Mouse (Mus musculus): ENCODE results near the gene Gm17387. TPM values are rescaled to one million over a fixed set of nuclear protein-coding genes. Genes with fewer than 3 reads are reported as not detected.
A peak's percentile ranks its signal among the peaks of the same experiment; 100 is the strongest.

Gene Gm17387
- total RNA-seq, 2 experiments from 2014 or later = not detected

- peak; percentile 53 to 80 for DNase-seq (ENCODE audit: low spot score in 2 of 2)
Observed at GRCm38 (mm10) chr7:141047581-141048225, 18.8 kb downstream of the Gm17387 start.

GRCm38 (mm10) chr7:141048226-141049218 is 19.6 kb downstream of the Gm17387 start:
- DNase-seq (ENCODE audit: low spot score in 2 of 2) = peak; percentile 88 to 93

DNA sequence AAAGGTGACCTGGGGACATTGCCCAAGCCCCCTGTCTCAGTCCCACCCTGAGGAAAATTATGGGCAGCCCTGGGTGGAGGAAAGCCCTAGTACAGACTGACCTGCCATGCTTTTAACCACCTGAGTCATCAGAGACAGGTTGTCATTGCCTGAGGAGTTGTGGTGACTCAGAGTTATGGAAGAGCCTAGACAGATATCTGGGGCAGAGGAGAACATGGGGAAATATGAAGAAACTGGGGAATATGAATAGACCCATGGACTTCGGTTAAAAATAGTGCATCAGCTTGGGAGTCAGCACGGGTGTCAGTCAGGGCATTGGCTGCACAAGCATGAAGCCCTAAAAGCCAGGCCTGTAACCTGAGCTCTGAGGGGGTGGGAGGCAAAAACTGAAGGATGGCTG is 20.4 kb downstream of the Gm17387 start:
- DNase-seq (ENCODE audit: low spot score in 2 of 2) = no peak

GRCm38 (mm10) chr7:141051060-141051685 is 22.2 kb downstream of the Gm17387 start:
- DNase-seq (ENCODE audit: low spot score in 2 of 2) = no peak

GRCm38 (mm10) chr7:141052016-141052415 is 23.1 kb downstream of the Gm17387 start:
- DNase-seq (ENCODE audit: low spot score in 2 of 2) = no peak

DNA sequence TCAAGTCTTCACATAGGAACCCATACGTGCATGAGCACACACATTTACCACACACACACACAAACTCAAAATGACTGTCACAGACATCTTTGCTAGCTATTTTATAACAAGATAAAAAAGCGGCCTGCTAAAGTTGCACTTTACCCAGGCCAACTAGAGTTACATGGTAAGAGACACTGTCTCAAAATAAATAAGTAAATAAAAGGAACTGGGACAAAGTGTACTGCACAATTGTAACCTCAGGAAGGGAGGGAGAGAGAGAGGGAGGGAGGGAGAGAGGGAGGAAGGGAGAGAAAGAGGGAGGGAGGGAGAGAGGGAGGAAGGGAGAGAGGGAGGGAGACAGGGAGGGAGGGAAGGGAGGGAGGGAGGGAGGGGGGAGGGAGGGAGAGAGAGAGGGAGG is 23.5 kb downstream of the Gm17387 start:
- DNase-seq (ENCODE audit: low spot score in 2 of 2) = no peak

- DNase-seq (ENCODE audit: low spot score in 2 of 2) = no peak
Observed at GRCm38 (mm10) chr7:141055785-141056184, 26.9 kb downstream of the Gm17387 start.

DNA sequence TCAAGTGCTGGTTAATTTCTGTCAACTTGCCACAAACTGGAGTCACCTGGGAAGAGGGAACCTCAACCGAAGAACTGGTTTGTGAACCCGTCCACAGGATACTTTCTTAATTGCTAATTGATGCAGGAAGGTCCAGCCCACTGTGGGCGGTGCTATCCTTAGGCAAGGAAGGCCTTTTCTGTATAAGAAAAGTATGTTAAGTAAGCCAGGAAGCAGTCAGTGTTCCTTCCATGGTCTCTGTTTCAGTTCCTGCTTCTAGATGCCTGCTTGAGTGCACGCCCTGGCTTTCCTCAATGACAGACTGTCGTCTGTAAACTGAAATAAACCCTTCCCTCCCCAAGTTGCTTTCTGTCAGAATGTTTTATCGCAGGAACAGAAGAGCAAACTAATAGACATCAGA is 28.0 kb downstream of the Gm17387 start:
- DNase-seq (ENCODE audit: low spot score in 2 of 2) = no peak

- DNase-seq (ENCODE audit: low spot score in 2 of 2) = no peak
Observed at GRCm38 (mm10) chr7:141057541-141057940, 28.6 kb downstream of the Gm17387 start.

DNA sequence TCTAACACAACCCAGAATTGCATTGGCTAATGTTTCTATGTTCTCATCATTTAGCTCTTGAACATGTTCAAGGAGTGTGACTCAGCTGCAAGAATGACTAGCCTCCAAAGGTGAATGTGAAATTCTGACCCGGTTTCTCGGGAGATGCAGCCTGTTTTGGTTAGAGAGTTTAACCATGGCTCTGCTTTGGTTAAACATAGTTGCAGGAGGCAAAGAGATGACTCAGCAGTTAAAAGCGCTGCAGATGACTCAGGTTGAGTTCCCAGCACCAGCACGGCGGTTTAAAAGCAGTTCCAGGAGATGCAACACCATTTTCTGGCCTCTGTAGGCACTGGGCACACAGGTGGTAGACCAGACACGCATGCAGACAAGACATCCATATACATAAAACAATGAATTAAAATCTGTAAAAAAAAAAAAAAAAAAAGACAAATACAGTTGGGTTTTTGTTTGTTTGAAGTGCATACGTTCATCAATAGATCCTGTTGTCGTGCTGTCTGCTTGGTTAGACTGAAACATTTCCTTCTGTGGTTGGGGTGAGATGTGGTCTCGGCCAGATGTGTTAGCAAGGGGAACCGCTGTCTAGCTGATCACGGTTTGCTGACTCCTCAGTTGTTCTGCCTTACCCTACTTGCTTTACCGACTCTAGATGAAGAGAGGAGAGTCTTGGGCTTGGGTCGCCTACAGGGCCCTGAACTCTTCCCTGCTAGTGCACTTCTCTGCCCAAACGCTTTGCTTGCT is 29.8 kb downstream of the Gm17387 start:
- DNase-seq (ENCODE audit: low spot score in 2 of 2) = no peak

GRCm38 (mm10) chr7:141059929-141060328 is 31.0 kb downstream of the Gm17387 start:
- DNase-seq (ENCODE audit: low spot score in 2 of 2) = no peak

- DNase-seq (ENCODE audit: low spot score in 2 of 2) = peak in 1 of 2 experiments; percentile 52
Observed at GRCm38 (mm10) chr7:141060426-141061242, 31.7 kb downstream of the Gm17387 start, which contains the start of gene B4galnt4. Gene B4galnt4, plus strand, starts transcription at chr7:141061104.

GRCm38 (mm10) chr7:141061269-141061692 is 32.4 kb downstream of the Gm17387 start:
- no peak for DNase-seq (ENCODE audit: low spot score in 2 of 2)

GRCm38 (mm10) chr7:141062525-141062924 is 33.6 kb downstream of the Gm17387 start:
- DNase-seq (ENCODE audit: low spot score in 2 of 2) = no peak

DNA sequence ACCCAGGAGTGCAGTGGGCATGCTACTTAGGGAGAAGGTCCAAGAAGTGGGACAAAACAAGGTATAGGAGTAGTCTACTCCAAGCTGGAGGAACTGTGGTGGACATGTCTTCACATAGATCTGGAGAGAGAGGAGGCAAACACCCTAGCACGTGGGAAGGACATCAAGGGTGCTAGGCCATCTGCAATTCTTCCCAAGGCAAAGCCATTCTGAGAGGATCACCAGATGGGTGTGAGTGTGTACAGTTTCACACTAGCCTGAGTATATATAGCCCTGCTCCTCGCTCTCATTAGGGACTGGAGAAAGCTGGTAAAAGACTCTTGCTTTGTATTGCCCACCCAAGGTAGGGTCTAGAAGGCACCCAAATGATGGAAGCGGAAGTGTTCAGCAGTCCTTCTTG is 34.4 kb downstream of the Gm17387 start:
- no peak for DNase-seq (ENCODE audit: low spot score in 2 of 2)

GRCm38 (mm10) chr7:141064175-141064574 is 35.2 kb downstream of the Gm17387 start:
- DNase-seq (ENCODE audit: low spot score in 2 of 2) = no peak

DNA sequence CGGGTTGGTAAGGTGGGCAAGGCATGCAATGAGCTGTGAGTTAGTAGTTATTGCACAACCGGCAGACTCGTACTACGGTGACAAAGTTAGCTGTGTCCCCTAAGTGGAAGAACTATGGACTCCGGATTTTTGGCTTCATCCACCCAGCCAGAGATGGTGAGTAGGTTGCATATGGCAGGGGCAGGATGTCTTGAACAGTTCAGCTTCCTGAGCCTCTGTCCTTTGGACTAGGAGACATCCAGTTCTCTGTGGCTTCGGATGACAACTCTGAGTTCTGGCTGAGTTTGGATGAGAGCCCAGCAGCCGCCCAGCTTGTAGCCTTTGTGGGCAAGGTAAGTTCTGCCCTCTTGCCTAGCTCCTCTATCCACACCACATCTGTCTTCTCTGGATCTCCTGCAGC is 35.6 kb downstream of the Gm17387 start:
- no peak for DNase-seq (ENCODE audit: low spot score in 2 of 2)

GRCm38 (mm10) chr7:141068351-141068750 is 39.4 kb downstream of the Gm17387 start:
- no peak for DNase-seq (ENCODE audit: low spot score in 2 of 2)

GRCm38 (mm10) chr7:141070058-141070862 is 41.3 kb downstream of the Gm17387 start:
- DNase-seq (ENCODE audit: low spot score in 2 of 2) = peak; percentile 53 to 71

All from gastrocnemius, postnatal 4 days (tissue).